In the genomic region with DNA sequence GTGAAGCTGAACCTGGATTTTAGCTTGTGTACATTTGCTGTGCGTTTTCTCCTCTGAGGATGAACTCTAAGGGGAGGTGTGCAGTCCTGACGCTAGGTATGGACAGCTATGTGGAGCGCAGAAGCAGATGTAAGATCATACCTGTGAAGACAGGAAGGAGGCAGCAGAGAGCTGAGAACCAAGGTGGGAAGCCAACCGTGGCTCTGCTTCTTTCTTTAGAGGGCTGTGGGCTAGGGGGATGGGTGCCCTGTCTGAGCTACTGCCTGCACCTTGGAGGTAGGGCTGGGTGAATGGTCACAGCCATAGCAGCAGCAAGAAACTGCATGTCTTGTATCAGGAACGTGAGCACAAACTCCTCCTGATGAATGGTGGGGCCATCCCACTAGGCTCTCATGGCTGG, we compare ENCODE assay signal across 9 mouse cellular contexts.
DNase-seq lines count a peak whose midpoint lies in the region; ATAC-seq and TF ChIP-seq lines count a peak whose summit lies in the region.
"Had no signal": no experiment of that assay in that cellular context is flagged by ENCODE, and none has a peak within 500 bp of the region (broad histone marks: within the 10 kb centered on the region; RNA-seq: fewer than 3 reads in every experiment).

No protein-coding gene starts in this region.

- H3K4me3 ChIP-seq in cerebellum, adult 2 months (replicated peaks; ENCODE audit: insufficient read depth, low read depth, low read length): no peak overlapping the region
- H3K4me3 ChIP-seq in lung, embryonic 14.5 days (ENCODE audit: low read depth, low read length): no peak overlapping the region
- H3K4me3 ChIP-seq in hindbrain, embryonic 12.5 days: no peak overlapping the region
- H3K4me3 ChIP-seq in neural tube, embryonic 13.5 days: no peak overlapping the region

- no peak for DNase-seq in cerebellum, adult 2 months
- DNase-seq in cerebellum, adult 11-12 months: no peak
- peak; percentile 20 for DNase-seq in lung, embryonic 14.5 days
- DNase-seq in lung, postnatal 14 days: no peak
- DNase-seq in urinary bladder, adult 2 months (ENCODE audit: low spot score): no peak
- no peak for DNase-seq in gastrocnemius, postnatal 25 days
- DNase-seq: B cell, adult 2 months had no signal

- H3K9ac ChIP-seq in lung, embryonic 14.5 days: no peak overlapping the region
- no peak overlapping the region for H3K9ac ChIP-seq in hindbrain, embryonic 12.5 days
- H3K9ac ChIP-seq in neural tube, embryonic 13.5 days: no peak overlapping the region

- H3K27me3 ChIP-seq in cerebellum, adult 2 months (ENCODE audit: control insufficient read depth, insufficient read depth, low read length): no peaks in the 10 kb centered on the region
- H3K27me3 ChIP-seq in lung, embryonic 14.5 days (ENCODE audit: insufficient read depth, low read length): no peaks in the 10 kb centered on the region
- peaks cover 3% of the 10 kb centered on the region; the same call in 1 of the 2 replicates for H3K27me3 ChIP-seq in hindbrain, embryonic 12.5 days
- no peaks in the 10 kb centered on the region for H3K27me3 ChIP-seq in neural tube, embryonic 13.5 days

- no peaks in the 10 kb centered on the region for H3K4me1 ChIP-seq in cerebellum, adult 2 months (ENCODE audit: control insufficient read depth, insufficient read depth, low read length)
- H3K4me1 ChIP-seq in lung, embryonic 14.5 days (ENCODE audit: insufficient read depth): no peaks in the 10 kb centered on the region
- H3K4me1 ChIP-seq in hindbrain, embryonic 12.5 days: peaks cover 2% of the 10 kb centered on the region; the same call in 1 of the 2 replicates
- peaks cover 8% of the 10 kb centered on the region for H3K4me1 ChIP-seq in neural tube, embryonic 13.5 days (replicated peaks)

- H3K36me3 ChIP-seq in lung, embryonic 14.5 days (ENCODE audit: insufficient read depth): no peaks in the 10 kb centered on the region
- H3K36me3 ChIP-seq in hindbrain, embryonic 12.5 days: no peaks in the 10 kb centered on the region
- H3K36me3 ChIP-seq in neural tube, embryonic 13.5 days: no peaks in the 10 kb centered on the region

- no peak overlapping the region for H3K27ac ChIP-seq in cerebellum, adult 2 months (ENCODE audit: insufficient read depth, low read length)
- H3K27ac ChIP-seq in lung, embryonic 14.5 days (ENCODE audit: low read depth): no peak overlapping the region
- H3K27ac ChIP-seq in hindbrain, embryonic 12.5 days: no peak overlapping the region
- no peak overlapping the region for H3K27ac ChIP-seq in neural tube, embryonic 13.5 days (replicated peaks)

- no peak for TF ChIP-seq POLR2A in cerebellum, adult 2 months (IDR thresholded peaks at IDR 0.05; ENCODE audit: borderline replicate concordance, insufficient read depth, low read length)

- TF ChIP-seq CTCF in cerebellum, adult 2 months (IDR thresholded peaks at IDR 0.05; ENCODE audit: borderline replicate concordance, insufficient read depth, low read depth, low read length): peak; percentile 53
- peak; percentile 56 for TF ChIP-seq CTCF in lung, embryonic 14.5 days (IDR thresholded peaks at IDR 0.05; ENCODE audit: low read depth)

- H3K9me3 ChIP-seq in lung, embryonic 14.5 days (ENCODE audit: low read depth, low read length): no peaks in the 10 kb centered on the region
- no peaks in the 10 kb centered on the region for H3K9me3 ChIP-seq in hindbrain, embryonic 12.5 days (replicated peaks)
- no peaks in the 10 kb centered on the region for H3K9me3 ChIP-seq in neural tube, embryonic 13.5 days

- WGBS in cerebellum, adult 2 months: 35% methylated on average over 5 of the region's 5 CpGs
- WGBS in lung, embryonic 14.5 days: 16% methylated on average over 5 of the region's 5 CpGs
- WGBS in hindbrain, embryonic 12.5 days: 34% methylated on average over 5 of the region's 5 CpGs
- WGBS in neural tube, embryonic 13.5 days: 34% methylated on average over 5 of the region's 5 CpGs

- no peak for ATAC-seq in lung, embryonic 14.5 days (ENCODE audit: insufficient read depth)
- peak; percentile 69; the same call in 1 of the 2 replicates for ATAC-seq in hindbrain, embryonic 12.5 days (ENCODE audit: low FRiP score)
- peak; percentile 82 for ATAC-seq in neural tube, embryonic 13.5 days (ENCODE audit: low read depth)

- H3K4me2 ChIP-seq in lung, embryonic 14.5 days: no peak overlapping the region
- no peak overlapping the region for H3K4me2 ChIP-seq in hindbrain, embryonic 12.5 days (replicated peaks)
- H3K4me2 ChIP-seq in neural tube, embryonic 13.5 days: no peak overlapping the region
